Mouse (Mus musculus) embryonic facial prominence, embryonic 14.5 days (tissue): ENCODE measurements around the gene Adam15. TPM values are rescaled to one million over a fixed set of nuclear protein-coding genes. Genes with fewer than 3 reads are reported as not detected.

Experiments used
- ATAC-seq: fragments of 200-750 bp; cut with Nextera tagmentation; 2 replicates; pipeline ENCODE4 v1.8.0; 2017; ENCODE audit warnings: low read depth, moderate number of reproducible peaks, moderate TSS enrichment
- DNase-seq: peaks from one replicate; pipeline ENCODE4 v3.0.0-alpha.2; 2015; ENCODE audit warnings: low spot score
- H3K27ac ChIP-seq: fragments of 300-500 bp; sonication (generic); replicated peaks from 2 replicates; pipeline ENCODE4 v1.5.1; 2014; ENCODE audit warnings: low read depth, mild to moderate bottlenecking, low read length, moderate library complexity
- H3K27me3 ChIP-seq: fragments of 300-500 bp; sonication (generic); replicated peaks from 2 replicates; pipeline ENCODE4 v1.6.1; 2014; ENCODE audit warnings: low read length; ENCODE audit not compliant: control insufficient read depth, insufficient read depth
- H3K36me3 ChIP-seq: fragments of 300-500 bp; sonication (generic); 2 replicates; pipeline ENCODE4 v1.6.1; 2014; ENCODE audit warnings: low read length, mixed read lengths; ENCODE audit not compliant: control insufficient read depth, insufficient read depth
- H3K4me1 ChIP-seq: fragments of 300-500 bp; sonication (generic); 2 replicates; pipeline ENCODE4 v1.6.1; 2014; ENCODE audit warnings: antibody characterized with exemption, low read length; ENCODE audit not compliant: control insufficient read depth, insufficient read depth
- H3K4me2 ChIP-seq: fragments of 300-500 bp; sonication (generic); 2 replicates; pipeline ENCODE4 v1.6.1; 2014; ENCODE audit warnings: low read depth, mild to moderate bottlenecking, low read length, moderate library complexity, mixed read lengths
- H3K4me3 ChIP-seq: fragments of 300-500 bp; sonication (generic); 2 replicates; pipeline ENCODE4 v1.5.1; 2014; ENCODE audit warnings: low read depth, mild to moderate bottlenecking, low read length
- H3K9ac ChIP-seq: fragments of 300-500 bp; sonication (generic); 2 replicates; pipeline ENCODE4 v1.6.1; 2014; ENCODE audit warnings: low read depth, mild to moderate bottlenecking, low read length, moderate library complexity, mixed read lengths
- H3K9me3 ChIP-seq: fragments of 300-500 bp; sonication (generic); 2 replicates; pipeline ENCODE4 v1.6.1; 2016; ENCODE audit warnings: low read length; ENCODE audit not compliant: control insufficient read depth
- WGBS: fragments of 180-500 bp; shearing (Covaris S2); extraction: QIAGEN DNeasy Blood & Tissue Kit; methylation state at CpG from one replicate; pipeline ENCODE4 v1.1.7; 2014; 5-methylcytosine and 5-hydroxymethylcytosine counted together
- polyA plus RNA-seq: library from polyadenylated mRNA; unstranded; fragments of >200 nt; fragmentation: Nextera tagmentation; extraction: Ambion mirVana; gene quantifications from 2 replicates; pipeline ENCODE4 v1.2.1, GENCODE M21; 2014

Gene Adam15
- 44.4 and 51.7 TPM in 2 replicates for polyA plus RNA-seq

DNA sequence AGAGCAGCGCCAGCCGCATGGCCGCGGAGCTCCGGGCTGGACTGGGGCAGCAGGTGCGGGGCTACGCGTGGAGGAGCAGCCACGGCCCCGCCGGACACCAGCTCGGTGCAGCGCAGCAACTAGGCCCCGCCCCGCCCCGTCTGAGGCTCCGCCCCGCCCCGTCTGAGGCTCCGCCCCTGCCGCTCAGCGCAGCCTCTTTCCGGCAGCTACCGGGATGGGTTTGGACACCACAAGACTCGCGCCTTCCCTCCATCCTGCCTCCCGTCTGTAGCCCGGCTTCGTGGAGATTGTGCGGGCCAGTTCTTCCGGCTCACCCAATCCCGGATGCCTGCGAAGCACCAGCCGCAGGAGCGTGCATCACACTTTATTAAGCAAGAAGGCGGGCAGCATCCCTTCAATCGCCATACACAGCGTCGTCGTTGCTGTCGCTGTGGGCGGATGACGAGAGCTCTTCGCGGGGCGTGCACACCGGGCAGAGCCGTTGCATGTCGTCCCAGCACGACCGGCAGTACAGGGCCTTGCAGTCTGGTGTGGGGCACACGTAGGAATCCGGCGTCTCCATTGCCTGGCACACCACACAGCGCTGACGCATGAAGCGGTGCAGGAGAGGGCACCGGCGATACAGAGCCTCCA lies at the start of gene Adam15:
Gene Adam15 (minus strand): TSS at position 128 of the 633 bp plus-strand sequence.
- Histone ChIP-seq H3K27ac (peak within 1 kb of the TSS; percentile 61), H3K36me3 (peaks cover 15% of the 10 kb centered on the region; the same call in 1 of the 2 replicates), H3K4me1 (peaks cover 11% of the 10 kb centered on the region), H3K9ac (peak within 1 kb of the TSS; percentile 71), H3K4me3 (peak within 1 kb of the TSS; percentile 73), H3K27me3 (no peaks in the 10 kb centered on the region), H3K9me3 (no peaks in the 10 kb centered on the region), H3K4me2 (peak within 1 kb of the TSS; percentile 98)
- peak; percentile 88 for DNase-seq
- 2% methylated on average over 34 of the region's 59 CpGs for WGBS
- peak; percentile 95 for ATAC-seq

DNA sequence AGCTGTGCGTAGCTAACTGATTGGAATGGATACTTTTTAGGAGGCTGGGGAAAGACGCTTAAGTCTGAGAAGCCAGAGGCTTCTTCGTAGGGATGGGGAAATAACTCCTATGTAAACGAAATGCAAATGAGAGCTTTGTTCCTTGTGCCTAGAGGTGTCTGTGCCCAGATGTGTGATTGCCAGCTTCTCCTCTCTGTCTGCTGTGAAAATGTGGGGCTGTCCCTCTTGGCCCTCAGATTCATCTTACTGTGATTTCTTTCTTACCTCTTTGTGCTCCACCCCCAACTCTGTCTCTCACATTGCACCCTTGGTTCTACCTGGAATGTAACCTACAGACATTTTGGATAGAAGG lies 46.8 kb upstream of the Adam15 start:
- Histone ChIP-seq H3K4me3 (peak overlapping the region; percentile 49), H3K4me1 (peaks cover 27% of the 10 kb centered on the region), H3K27me3 (peaks cover 14% of the 10 kb centered on the region), H3K36me3 (0 out of 2 replicates have a peak, but pooled peaks cover 4% of the 10 kb centered on the region), H3K9me3 (no peaks in the 10 kb centered on the region), H3K27ac (0 out of 2 replicates have a peak overlapping the region, but pooled peaks have one; percentile 65), H3K9ac (peak overlapping the region; percentile 67), H3K4me2 (peak overlapping the region; percentile 91)
- DNase-seq (no peak), ATAC-seq (no peak)
- 3% methylated on average over 4 of the region's 4 CpGs for WGBS

- ATAC-seq = 0 out of 2 replicates have a peak, but pooled peaks have one; percentile 14
- Histone ChIP-seq H3K36me3 (0 out of 2 replicates have a peak, but pooled peaks cover 2% of the 10 kb centered on the region), H3K27me3 (peaks cover 14% of the 10 kb centered on the region), H3K27ac (peak overlapping the region; percentile 65), H3K9me3 (no peaks in the 10 kb centered on the region), H3K4me1 (peaks cover 33% of the 10 kb centered on the region), H3K4me2 (peak overlapping the region; percentile 91), H3K9ac (peak overlapping the region; percentile 67), H3K4me3 (peak overlapping the region; percentile 49)
- peak; percentile 92 for DNase-seq
- under 1% methylated on average over 28 of the region's 44 CpGs for WGBS
These were observed 46.2 kb upstream of the Adam15 start for GRCm38 (mm10) chr3:89395806-89396653.

DNA sequence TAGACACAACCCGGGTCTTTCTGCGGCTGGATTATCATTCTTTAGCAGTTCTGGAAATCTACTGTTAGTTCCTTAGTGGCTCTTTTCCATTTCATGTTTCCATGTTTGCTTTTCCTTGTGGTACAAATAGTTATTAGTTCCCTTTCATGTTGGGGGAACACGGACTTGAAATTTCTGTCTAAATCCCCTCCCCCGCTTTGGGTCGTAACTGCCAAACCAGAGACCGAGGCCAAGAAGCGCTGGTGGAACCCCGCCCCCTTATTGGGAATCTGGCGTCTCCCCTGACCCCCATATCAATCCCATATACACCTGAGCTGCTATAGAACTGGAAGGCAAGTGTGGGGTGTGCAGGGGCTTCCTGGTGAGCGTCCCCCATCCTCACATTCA lies 45.6 kb upstream of the Adam15 start:
- peaks cover 36% of the 10 kb centered on the region for H3K4me1 ChIP-seq
- no peaks in the 10 kb centered on the region for H3K9me3 ChIP-seq
- peak overlapping the region; percentile 78 for H3K27ac ChIP-seq
- peak overlapping the region; percentile 91 for H3K4me2 ChIP-seq
- H3K27me3 ChIP-seq = peaks cover 14% of the 10 kb centered on the region
- H3K4me3 ChIP-seq = peak overlapping the region; percentile 49
- H3K9ac ChIP-seq = peak overlapping the region; percentile 67; the same call in 1 of the 2 replicates
- no peak for DNase-seq
- ATAC-seq = no peak
- no peaks in the 10 kb centered on the region for H3K36me3 ChIP-seq
- 4% methylated on average over 10 of the region's 10 CpGs for WGBS

GRCm38 (mm10) chr3:89394894-89395256 lies 45.1 kb upstream of the Adam15 start:
- Histone ChIP-seq H3K4me3 (peak overlapping the region; percentile 49), H3K27me3 (peaks cover 14% of the 10 kb centered on the region), H3K9me3 (no peaks in the 10 kb centered on the region), H3K36me3 (no peaks in the 10 kb centered on the region), H3K27ac (peak overlapping the region; percentile 78), H3K4me2 (peak overlapping the region; percentile 91), H3K4me1 (peaks cover 36% of the 10 kb centered on the region), H3K9ac (peak overlapping the region; percentile 64)
- ATAC-seq (peak; percentile 13; the same call in 1 of the 2 replicates), DNase-seq (peak; percentile 92)
- 0% methylated on average over 10 of the region's 12 CpGs for WGBS

DNA sequence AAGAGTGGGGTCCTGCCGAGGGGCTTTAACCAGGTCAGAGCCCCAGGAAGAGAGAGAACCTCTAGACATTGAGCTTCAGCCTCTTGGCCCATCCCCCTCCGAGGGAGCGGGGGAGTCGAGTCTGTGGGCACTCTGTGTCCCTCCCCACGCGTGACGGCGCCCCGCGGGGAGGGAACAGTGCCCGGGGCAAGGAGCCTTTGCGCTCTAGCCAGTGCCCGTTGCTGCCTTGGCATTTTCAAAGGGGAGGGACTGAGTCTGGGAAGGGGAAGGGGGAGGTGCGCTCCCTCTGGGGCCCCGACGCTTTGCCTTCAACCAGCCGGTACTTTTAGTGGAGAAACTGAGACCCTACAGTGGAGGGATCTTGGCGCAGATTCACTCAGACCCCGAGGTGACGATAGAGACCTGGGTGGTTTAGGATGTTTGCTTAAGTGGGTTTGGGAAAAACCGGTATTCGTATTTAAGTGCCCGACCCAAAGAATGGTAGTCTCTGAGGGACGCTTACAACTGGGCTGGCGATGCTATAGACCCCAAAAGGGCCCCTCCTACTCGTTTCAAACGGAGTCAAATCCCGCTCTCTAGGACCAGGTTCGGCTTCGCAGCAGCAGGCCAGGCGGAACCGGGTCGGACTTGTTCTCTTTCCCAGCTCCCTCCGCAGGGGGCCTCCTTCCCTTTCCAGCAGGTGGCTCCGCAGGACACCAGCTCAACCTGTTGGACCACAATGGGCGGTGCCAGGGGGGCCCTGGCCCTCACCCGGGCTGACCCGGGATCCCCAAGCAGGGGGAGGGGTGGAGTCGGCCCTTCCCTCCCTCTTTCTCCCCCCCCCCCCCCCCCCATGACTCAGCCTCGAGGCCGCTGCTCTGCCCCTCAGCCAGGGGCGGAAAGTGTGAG lies 44.5 kb upstream of the Adam15 start, which contains the start of gene Zbtb7b:
Gene Zbtb7b (minus strand): TSS at position 771 of the 888 bp plus-strand sequence.
- Histone ChIP-seq H3K9me3 (no peaks in the 10 kb centered on the region), H3K27me3 (peaks cover 14% of the 10 kb centered on the region), H3K36me3 (no peaks in the 10 kb centered on the region), H3K4me1 (peaks cover 36% of the 10 kb centered on the region), H3K4me2 (peak within 1 kb of the TSS; percentile 91), H3K4me3 (peak within 1 kb of the TSS; percentile 49), H3K9ac (peak within 1 kb of the TSS; percentile 67), H3K27ac (peak within 1 kb of the TSS; percentile 78)
- ATAC-seq (peak; percentile 37), DNase-seq (peak; percentile 81)
- WGBS = under 1% methylated on average over 32 of the region's 42 CpGs

DNA sequence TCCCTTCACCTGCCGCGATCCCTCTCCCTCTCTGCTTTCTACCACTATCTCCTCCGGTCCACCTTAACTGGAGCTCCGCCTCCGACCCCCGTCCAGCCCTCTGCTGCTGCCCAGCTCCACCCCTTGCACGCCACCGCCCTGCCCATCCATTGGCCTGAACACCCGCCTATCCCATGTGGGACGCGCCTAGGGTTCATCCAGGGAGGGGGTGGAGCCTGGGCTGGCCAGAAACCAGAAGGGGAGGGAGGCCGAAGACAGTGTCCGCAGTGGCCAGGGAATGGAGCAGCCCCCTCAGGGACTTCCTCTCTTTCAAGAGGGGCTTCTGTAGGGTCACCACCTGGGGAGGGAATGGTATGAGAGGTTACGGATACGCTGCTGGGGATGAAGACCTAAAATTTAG lies 43.8 kb upstream of the Adam15 start:
- H3K9me3 ChIP-seq = no peaks in the 10 kb centered on the region
- peaks cover 14% of the 10 kb centered on the region for H3K27me3 ChIP-seq
- peak overlapping the region; percentile 91 for H3K4me2 ChIP-seq
- peak; percentile 98 for DNase-seq
- peak overlapping the region; percentile 49 for H3K4me3 ChIP-seq
- peak; percentile 94 for ATAC-seq
- peak overlapping the region; percentile 78 for H3K27ac ChIP-seq
- H3K36me3 ChIP-seq = no peaks in the 10 kb centered on the region
- WGBS = under 1% methylated on average over 15 of the region's 15 CpGs
- peak overlapping the region; percentile 64 for H3K9ac ChIP-seq
- H3K4me1 ChIP-seq = peaks cover 36% of the 10 kb centered on the region

DNA sequence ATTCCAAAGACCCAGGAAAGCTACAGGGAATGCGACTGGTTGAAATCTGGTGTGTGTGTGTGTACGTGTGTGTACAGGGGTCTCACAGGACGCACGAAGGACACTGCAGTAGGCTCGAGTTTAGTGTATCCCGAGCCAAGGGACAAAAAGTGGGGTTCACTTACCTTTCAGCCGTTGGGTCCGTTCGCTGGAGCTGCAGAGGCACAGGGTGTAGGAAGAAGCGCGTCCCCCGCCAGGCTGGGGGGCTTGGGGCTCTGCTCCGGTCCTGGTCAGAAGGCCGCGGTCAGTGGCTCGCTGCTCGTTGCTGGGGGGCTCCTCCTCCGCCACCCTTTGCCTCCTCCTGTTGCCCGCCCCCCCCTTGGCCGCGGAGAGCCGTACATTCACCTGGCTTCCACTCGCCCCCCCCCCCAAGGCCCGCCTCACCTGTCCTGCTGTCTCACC lies 43.1 kb upstream of the Adam15 start:
- ATAC-seq = no peak
- no peak for DNase-seq
- H3K27me3 ChIP-seq = peaks cover 14% of the 10 kb centered on the region
- H3K4me3 ChIP-seq = peak overlapping the region; percentile 49
- H3K4me2 ChIP-seq = peak overlapping the region; percentile 91
- H3K36me3 ChIP-seq = no peaks in the 10 kb centered on the region
- H3K9ac ChIP-seq = peak overlapping the region; percentile 66
- no peaks in the 10 kb centered on the region for H3K9me3 ChIP-seq
- peaks cover 36% of the 10 kb centered on the region for H3K4me1 ChIP-seq
- under 1% methylated on average over 13 of the region's 24 CpGs for WGBS
- H3K27ac ChIP-seq = peak overlapping the region; percentile 66
